Mouse (Mus musculus) MEL (cell line): Measurements from ENCODE around the gene Srp14. TPM values are rescaled to one million over a fixed set of nuclear protein-coding genes. Genes with fewer than 3 reads are reported as not detected.

ENCODE experiments used
- DNase-seq: peaks from one replicate; pipeline ENCODE4 v3.0.0; 2011; ENCODE audit warnings: low read depth, low spot score
- H3K27ac ChIP-seq: 2 replicates; pipeline ENCODE4 v1.5.1; 2012; ENCODE audit warnings: low read depth, mild to moderate bottlenecking, control low read depth, low read length, moderate library complexity; ENCODE audit not compliant: control insufficient read depth
- H3K27me3 ChIP-seq, 2 experiments: fragments of 150-350 bp in 1 of 2; sonication (generic) in 1 of 2; 2 replicates each; pipeline ENCODE4 v1.6.1; 2012; ENCODE audit warnings: low read length in 2 of 2, mild to moderate bottlenecking in 2 of 2, improper control_type of control experiment in 1 of 2, moderate library complexity in 1 of 2; ENCODE audit not compliant: insufficient read depth in 2 of 2, control insufficient read depth in 1 of 2
- H3K36me3 ChIP-seq, 2 experiments: 2 replicates each; pipeline ENCODE4 v1.6.1; 2012 to 2014; ENCODE audit warnings: low read length in 2 of 2, improper control_type of control experiment in 1 of 2, inconsistent platforms in 1 of 2, mild to moderate bottlenecking in 1 of 2; ENCODE audit not compliant: insufficient read depth in 2 of 2, control insufficient read depth in 1 of 2
- H3K4me1 ChIP-seq, 2 experiments: fragments of 150-350 bp in 1 of 2; sonication (generic) in 1 of 2; 2 replicates each; pipeline ENCODE4 v1.6.1; 2012; ENCODE audit warnings: low read length in 2 of 2, improper control_type of control experiment in 1 of 2, mild to moderate bottlenecking in 1 of 2; ENCODE audit not compliant: insufficient read depth in 2 of 2, control insufficient read depth in 1 of 2
- H3K4me3 ChIP-seq, 2 experiments: fragments of 150-350 bp in 1 of 2; sonication (generic) in 1 of 2; 2 replicates each; pipeline ENCODE4 v1.5.1; 2012; ENCODE audit warnings: low read depth in 2 of 2, low read length in 2 of 2, mild to moderate bottlenecking in 2 of 2, moderate library complexity in 2 of 2, control low read depth in 1 of 2, improper control_type of control experiment in 1 of 2; ENCODE audit not compliant: control insufficient read depth in 1 of 2, insufficient read depth in 1 of 2
- H3K79me2 ChIP-seq: 2 replicates; pipeline ENCODE4 v1.6.1; 2012; ENCODE audit warnings: mild to moderate bottlenecking, low read length, moderate library complexity; ENCODE audit not compliant: control insufficient read depth, poor library complexity, insufficient read depth
- H3K9ac ChIP-seq: 2 replicates; pipeline ENCODE4 v1.6.1; 2012; ENCODE audit warnings: low read depth, mild to moderate bottlenecking, control low read depth, low read length, moderate library complexity; ENCODE audit not compliant: control insufficient read depth, poor library complexity, severe bottlenecking
- H3K9me3 ChIP-seq: fragments of 150-350 bp; sonication (generic); replicated peaks from 2 replicates; pipeline ENCODE4 v1.6.1; 2012; ENCODE audit warnings: mild to moderate bottlenecking, low read length, improper control_type of control experiment, moderate library complexity; ENCODE audit not compliant: insufficient read depth
- CHD1 ChIP-seq: IDR thresholded peaks from 2 replicates; pipeline ENCODE4 v1.6.1; 2012; ENCODE audit warnings: low read depth, mild to moderate bottlenecking, inconsistent platforms, low read length, improper control_type of control experiment
- CTCF ChIP-seq, 3 experiments: IDR thresholded peaks in 2 of 3; conservative IDR thresholded peaks in 1 of 3; 2 replicates each; pipeline ENCODE4 v1.5.1; 2011 to 2012; ENCODE audit warnings: low read length in 3 of 3, low read depth in 2 of 3, mild to moderate bottlenecking in 2 of 3, improper control_type of control experiment in 1 of 3, inconsistent platforms in 1 of 3, mixed read lengths in 1 of 3, moderate library complexity in 1 of 3; ENCODE audit not compliant: control insufficient read depth in 1 of 3, insufficient read depth in 1 of 3, poor library complexity in 1 of 3, severe bottlenecking in 1 of 3
- ETS1 ChIP-seq: IDR thresholded peaks from 2 replicates; pipeline ENCODE4 v1.6.1; 2012; ENCODE audit warnings: low read depth, mild to moderate bottlenecking, inconsistent platforms, low read length, improper control_type of control experiment, moderate library complexity
- KAT2A ChIP-seq: conservative IDR thresholded peaks from 2 replicates; pipeline ENCODE4 v1.6.1; 2012; ENCODE audit warnings: low read depth, low read length, improper control_type of control experiment, inconsistent platforms
- MAX ChIP-seq: IDR thresholded peaks from 2 replicates; pipeline ENCODE4 v1.6.1; 2011; ENCODE audit warnings: low read length, improper control_type of control experiment
- MAZ ChIP-seq: IDR thresholded peaks from 2 replicates; pipeline ENCODE4 v1.6.1; 2012; ENCODE audit warnings: low read depth, mild to moderate bottlenecking, inconsistent platforms, low read length, improper control_type of control experiment
- MYC ChIP-seq: IDR thresholded peaks from 2 replicates; pipeline ENCODE4 v1.6.1; 2011; ENCODE audit warnings: low read depth, mild to moderate bottlenecking, low read length, improper control_type of control experiment, moderate library complexity
- NELFE ChIP-seq: IDR thresholded peaks from 2 replicates; pipeline ENCODE4 v1.6.1; 2011; ENCODE audit warnings: low read depth, low read length, improper control_type of control experiment
- NRF1 ChIP-seq: IDR thresholded peaks from 2 replicates; pipeline ENCODE4 v1.6.1; 2014; ENCODE audit warnings: low read depth, mild to moderate bottlenecking, inconsistent platforms, low read length, improper control_type of control experiment, moderate library complexity; ENCODE audit not compliant: poor library complexity, insufficient read depth, severe bottlenecking
- POLR2AphosphoS5 ChIP-seq: IDR thresholded peaks from 2 replicates; pipeline ENCODE4 v1.6.1; 2012; ENCODE audit warnings: low read depth, borderline replicate concordance, mild to moderate bottlenecking, inconsistent platforms, low read length, moderate library complexity, mixed read lengths
- SMC3 ChIP-seq: IDR thresholded peaks from 2 replicates; pipeline ENCODE4 v1.6.1; 2011; ENCODE audit warnings: low read depth, low read length, improper control_type of control experiment
- USF2 ChIP-seq, 2 experiments: IDR thresholded peaks; 2 replicates each; pipeline ENCODE4 v1.6.1; 2011 to 2012; ENCODE audit warnings: improper control_type of control experiment in 2 of 2, low read length in 2 of 2, borderline replicate concordance in 1 of 2, inconsistent platforms in 1 of 2, low read depth in 1 of 2, mild to moderate bottlenecking in 1 of 2; ENCODE audit not compliant: insufficient read depth in 1 of 2
- ZKSCAN1 ChIP-seq: IDR thresholded peaks from 2 replicates; pipeline ENCODE4 v1.6.1; 2012; ENCODE audit warnings: low read depth, mild to moderate bottlenecking, inconsistent platforms, low read length, improper control_type of control experiment, moderate library complexity
- polyA plus RNA-seq, 2 experiments: library from polyadenylated mRNA; stranded (reverse) in 1 of 2; unstranded in 1 of 2; fragments of >175 nt in 1 of 2; fragments of >200 nt in 1 of 2; gene quantifications; 2 replicates each; pipeline versions ENCODE4 v1.2.1 to v1.2.4; 2012; ENCODE audit warnings: low replicate concordance in 2 of 2, low read depth in 1 of 2; ENCODE audit not compliant: insufficient read length in 2 of 2, insufficient read depth in 1 of 2, missing spikeins in 1 of 2
- total RNA-seq: library from RNA; depleted of rRNA; stranded (reverse); fragments of 300-350 nt; gene quantifications from 2 replicates; pipeline ENCODE4 v1.2.3, GENCODE M21; 2012

The Srp14 gene
- total and polyA plus RNA-seq, 3 experiments, result 235 to 272 TPM; not detected in 1

- Histone ChIP-seq H3K79me2 (peaks cover 18% of the 10 kb centered on the region), H3K9ac (peak overlapping the region; percentile 95), H3K4me3 (peak overlapping the region; percentile 78 to 88), H3K9me3 (no peaks in the 10 kb centered on the region), H3K4me1 (peaks cover 3 to 13% of the 10 kb centered on the region in 2 experiments), H3K36me3 (peaks cover 5 to 18% of the 10 kb centered on the region in 2 experiments), H3K27ac (peak overlapping the region; percentile 62), H3K27me3 (no peaks in the 10 kb centered on the region)
- peak; percentile 45 for DNase-seq
- 0 out of 2 replicates have a peak, but pooled peaks have one; percentile 3 for TF ChIP-seq MAX
- TF ChIP-seq CHD1, result no peak
- TF ChIP-seq KAT2A, result no peak
- no peak for TF ChIP-seq NRF1
Measured at GRCm38 (mm10) chr2:118478833-118479549, 520 bp downstream of the Srp14 start.

- TF ChIP-seq USF2 (IDR thresholded peaks at IDR 0.05; ENCODE audit: borderline replicate concordance in 1 of 2, insufficient read depth in 1 of 2, low read depth in 1 of 2, low read length in 2 of 2), result no peak
- no peak for TF ChIP-seq MAZ
- TF ChIP-seq KAT2A, result no peak
- TF ChIP-seq ETS1, result no peak
- no peak for TF ChIP-seq MAX
- TF ChIP-seq POLR2AphosphoS5, result no peak
- no peak for TF ChIP-seq ZKSCAN1
- no peak for TF ChIP-seq MYC
- no peak for TF ChIP-seq NELFE
- no peak for DNase-seq
- Histone ChIP-seq H3K9me3 (no peaks in the 10 kb centered on the region), H3K27ac (no peak overlapping the region), H3K4me1 (no peaks in the 10 kb centered on the region), H3K4me3 (no peak overlapping the region), H3K9ac (no peak overlapping the region), H3K79me2 (no peaks in the 10 kb centered on the region), H3K36me3 (peaks cover 0 to 9% of the 10 kb centered on the region in 2 experiments; a peak in 2 of 4 replicates), H3K27me3 (no peaks in the 10 kb centered on the region)
Measured at GRCm38 (mm10) chr2:118468354-118468753, 11.2 kb downstream of the Srp14 start.

- peak in 2 of 3 experiments; percentile 8 to 19; a peak in 2 of 6 replicates for TF ChIP-seq CTCF (IDR thresholded peaks at IDR 0.05 in 2 of 3, conservative IDR thresholded peaks at IDR 0.05 in 1 of 3; ENCODE audit: control insufficient read depth in 1 of 3, insufficient read depth in 1 of 3, low read depth in 2 of 3, low read length in 3 of 3, poor library complexity in 1 of 3, severe bottlenecking in 1 of 3)
- no peak for TF ChIP-seq CHD1
- peak; percentile 19; the same call in 1 of the 2 replicates for TF ChIP-seq SMC3
- H3K9ac ChIP-seq, result no peak overlapping the region
- no peak overlapping the region for H3K27ac ChIP-seq
- no peaks in the 10 kb centered on the region for H3K9me3 ChIP-seq
- no peaks in the 10 kb centered on the region for H3K27me3 ChIP-seq
- H3K4me1 ChIP-seq, result no peaks in the 10 kb centered on the region
- peak; percentile 38 for DNase-seq
- peaks cover 0 to 3% of the 10 kb centered on the region in 2 experiments; a peak in 1 of 4 replicates for H3K36me3 ChIP-seq
- H3K79me2 ChIP-seq, result no peaks in the 10 kb centered on the region
- no peak overlapping the region for H3K4me3 ChIP-seq
Measured at GRCm38 (mm10) chr2:118466601-118467000, 12.9 kb downstream of the Srp14 start.
